Mouse (Mus musculus) bone marrow, adult 2 months (tissue): ENCODE measurements around the gene Erc2. TPM values are rescaled to one million over a fixed set of nuclear protein-coding genes. Genes with fewer than 3 reads are reported as not detected.

Source experiments
- H3K27ac ChIP-seq: fragments of 200-500 bp; 2 replicates; pipeline ENCODE4 v1.5.1; 2012; ENCODE audit warnings: low read depth, mild to moderate bottlenecking, control low read depth, inconsistent platforms, low read length; ENCODE audit not compliant: control insufficient read depth, poor library complexity, insufficient read depth
- H3K4me1 ChIP-seq: fragments of 200-500 bp; 2 replicates; pipeline ENCODE4 v1.6.1; 2011; ENCODE audit warnings: low read length; ENCODE audit not compliant: control insufficient read depth, insufficient read depth
- H3K4me3 ChIP-seq: fragments of 200-500 bp; replicated peaks from 2 replicates; pipeline ENCODE3; 2011; ENCODE audit warnings: mild to moderate bottlenecking, low read depth, low read length, control low read depth; ENCODE audit not compliant: control insufficient read depth
- CTCF ChIP-seq: fragments of 200-500 bp; IDR thresholded peaks from 2 replicates; pipeline ENCODE4 v1.5.1; 2011; ENCODE audit warnings: low read length, control low read depth; ENCODE audit not compliant: control insufficient read depth, insufficient read depth
- POLR2A ChIP-seq: fragments of 200-500 bp; IDR thresholded peaks from 2 replicates; pipeline ENCODE4 v1.6.1; 2011; ENCODE audit warnings: low read depth, mild to moderate bottlenecking, control low read depth, low read length, borderline replicate concordance; ENCODE audit not compliant: control insufficient read depth
- WGBS: fragments of 180-500 bp; shearing (Covaris S2); methylation state at CpG from one replicate; pipeline ENCODE4 v1.1.7; 2018; 5-methylcytosine and 5-hydroxymethylcytosine counted together
- polyA plus RNA-seq: library from polyadenylated mRNA; stranded (reverse); fragments of >200 nt; gene quantifications from 2 replicates; pipeline ENCODE4 v1.2.4, GENCODE M21; 2011; ENCODE audit warnings: low replicate concordance; ENCODE audit not compliant: missing spikeins, insufficient read depth, insufficient read length

The Erc2 gene
- polyA plus RNA-seq, 1 experiment = not detected

DNA sequence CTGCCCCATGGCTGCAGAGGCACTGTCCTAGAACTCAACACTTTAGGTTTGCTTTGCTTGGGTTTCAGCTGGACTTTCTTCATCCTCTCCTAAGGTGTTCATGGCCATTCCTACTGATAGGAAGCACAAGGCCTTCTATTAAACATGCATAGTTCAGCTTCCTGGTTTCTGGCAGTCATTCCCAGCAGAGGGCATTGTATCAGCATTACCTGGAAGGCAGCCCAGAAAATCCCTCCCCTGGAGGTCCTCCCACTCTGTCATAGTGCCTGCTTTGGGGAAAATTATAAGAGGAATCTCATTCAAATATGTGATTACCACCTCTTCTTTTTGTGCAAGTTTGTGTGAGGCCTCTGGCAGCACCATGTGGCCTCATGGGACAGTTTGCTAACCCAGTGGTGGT is 199.6 kb downstream of the Erc2 start:
- Histone ChIP-seq H3K27ac (no peak overlapping the region), H3K4me1 (no peaks in the 10 kb centered on the region), H3K4me3 (no peak overlapping the region)
- TF ChIP-seq CTCF (no peak), POLR2A (no peak)

- WGBS = 80% methylated on average over 6 of the region's 6 CpGs
- no peaks in the 10 kb centered on the region for H3K4me1 ChIP-seq
- TF ChIP-seq POLR2A (no peak), CTCF (no peak)
- no peak overlapping the region for H3K4me3 ChIP-seq
- no peak overlapping the region for H3K27ac ChIP-seq
Measured at GRCm38 (mm10) chr14:27822566-27822965, 200.3 kb downstream of the Erc2 start.

DNA sequence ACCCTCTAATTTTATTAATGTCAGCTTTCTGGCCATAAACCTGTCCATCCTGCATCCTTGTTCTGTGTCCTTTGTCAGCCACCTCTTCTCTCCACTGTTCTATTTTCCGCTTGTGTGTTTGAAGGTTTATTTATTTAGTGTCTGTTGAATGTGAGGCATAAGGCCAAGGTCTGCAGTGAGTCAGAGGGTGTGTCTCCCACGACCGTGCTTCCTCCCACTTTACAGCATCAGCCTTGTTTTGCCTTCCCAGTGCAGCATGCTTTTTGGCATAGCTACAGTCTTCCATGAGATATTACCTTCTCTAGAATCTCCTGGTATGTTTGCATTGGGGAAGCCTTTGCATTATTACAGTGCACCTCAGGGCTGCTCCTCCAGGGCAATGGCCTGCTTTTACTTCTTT is 200.8 kb downstream of the Erc2 start:
- 62% methylated on average over 3 of the region's 3 CpGs for WGBS
- TF ChIP-seq CTCF (no peak), POLR2A (no peak)
- Histone ChIP-seq H3K4me3 (no peak overlapping the region), H3K4me1 (no peaks in the 10 kb centered on the region), H3K27ac (no peak overlapping the region)

GRCm38 (mm10) chr14:27823897-27824296 is 201.7 kb downstream of the Erc2 start:
- H3K4me1 ChIP-seq = no peaks in the 10 kb centered on the region
- 81% methylated on average over 6 of the region's 6 CpGs for WGBS

DNA sequence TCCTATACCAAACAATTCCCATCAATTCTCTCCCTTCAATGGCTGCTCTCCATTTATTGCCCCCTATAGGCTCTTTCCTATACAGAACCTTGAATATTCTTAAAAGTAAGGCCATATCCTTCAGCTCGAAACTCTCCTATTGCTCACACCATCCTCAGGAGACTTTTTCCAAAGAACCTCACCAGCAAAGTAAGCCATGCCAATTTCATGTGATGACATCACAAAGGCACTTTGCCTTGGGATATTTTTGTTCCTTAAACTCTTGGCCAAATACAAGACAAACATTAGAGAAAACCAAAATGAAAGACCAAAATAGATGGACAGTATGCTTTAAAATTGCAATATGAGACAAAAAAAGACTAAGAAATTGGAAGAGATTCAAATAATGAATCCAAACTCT is 204.6 kb downstream of the Erc2 start:
- TF ChIP-seq CTCF = no peak
- no peak for TF ChIP-seq POLR2A
- no peaks in the 10 kb centered on the region for H3K4me1 ChIP-seq
- no peak overlapping the region for H3K27ac ChIP-seq
- H3K4me3 ChIP-seq = no peak overlapping the region
- 76% methylated on average over 1 of the region's 1 CpGs for WGBS

More at GRCm38 (mm10) chr14:27823897-27824296, 201.7 kb downstream of the Erc2 start:
- TF ChIP-seq CTCF = no peak
- no peak for TF ChIP-seq POLR2A
- no peak overlapping the region for H3K4me3 ChIP-seq
- no peak overlapping the region for H3K27ac ChIP-seq

GRCm38 (mm10) chr14:27828089-27828488 is 205.9 kb downstream of the Erc2 start:
- Histone ChIP-seq H3K27ac (no peak overlapping the region), H3K4me3 (no peak overlapping the region), H3K4me1 (no peaks in the 10 kb centered on the region)
- TF ChIP-seq CTCF = no peak
- TF ChIP-seq POLR2A = no peak
- WGBS = 64% methylated on average over 2 of the region's 2 CpGs

- WGBS = 80% methylated on average over 4 of the region's 4 CpGs
- TF ChIP-seq CTCF (no peak), POLR2A (no peak)
- H3K27ac ChIP-seq = no peak overlapping the region
- no peaks in the 10 kb centered on the region for H3K4me1 ChIP-seq
- no peak overlapping the region for H3K4me3 ChIP-seq
Measured at GRCm38 (mm10) chr14:27832196-27832595, 210.0 kb downstream of the Erc2 start.

DNA sequence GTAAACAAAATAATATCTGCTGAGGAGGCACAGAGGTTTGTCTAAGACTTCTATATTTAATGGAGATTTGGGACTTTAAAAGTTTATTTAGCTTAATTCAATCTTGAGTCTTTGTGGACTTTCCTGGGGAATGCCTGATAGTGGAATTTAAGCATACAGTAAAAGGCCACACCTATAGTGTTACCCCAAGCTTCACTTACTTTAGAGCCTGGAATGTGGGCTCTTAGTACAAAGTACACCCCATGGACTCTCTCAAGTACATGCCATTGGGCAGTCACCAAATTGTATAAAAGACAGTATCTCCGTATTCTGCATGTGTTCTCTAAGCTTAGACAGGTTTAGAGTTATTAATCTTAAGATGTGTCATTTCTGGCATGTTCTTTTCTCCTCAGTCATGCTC is 213.1 kb downstream of the Erc2 start:
- 81% methylated on average over 1 of the region's 1 CpGs for WGBS

DNA sequence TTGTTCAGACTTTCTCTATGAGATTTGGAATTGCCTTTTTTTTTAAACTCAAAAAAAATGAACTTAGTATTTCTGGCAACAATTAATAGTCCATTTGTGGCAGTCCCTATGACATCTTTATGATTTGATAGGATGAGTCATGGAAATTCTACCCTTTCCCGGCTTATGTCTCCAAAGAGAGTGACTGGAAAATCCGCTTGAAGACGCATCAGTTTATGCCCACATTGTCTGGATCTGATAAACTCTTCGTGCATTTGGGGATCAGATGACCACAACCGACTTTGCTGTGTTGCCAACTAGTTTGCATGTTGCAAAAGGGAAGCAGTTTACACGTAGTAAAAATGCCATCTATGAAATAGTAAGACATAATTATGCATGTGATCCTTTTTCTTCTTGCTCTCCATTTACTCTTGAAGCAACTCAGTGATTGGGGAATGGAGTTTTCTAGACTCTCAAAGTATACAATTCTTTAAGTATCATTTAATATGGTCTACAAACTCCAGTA is 215.4 kb downstream of the Erc2 start:
- no peak overlapping the region for H3K27ac ChIP-seq
- 58% methylated on average over 6 of the region's 6 CpGs for WGBS
- TF ChIP-seq CTCF (no peak), POLR2A (no peak)
- no peaks in the 10 kb centered on the region for H3K4me1 ChIP-seq
- no peak overlapping the region for H3K4me3 ChIP-seq

More for the DNA sequence above, 213.1 kb downstream of the Erc2 start:
- no peak overlapping the region for H3K27ac ChIP-seq
- no peak for TF ChIP-seq POLR2A
- no peak for TF ChIP-seq CTCF
- no peak overlapping the region for H3K4me3 ChIP-seq
- no peaks in the 10 kb centered on the region for H3K4me1 ChIP-seq
